Mouse (Mus musculus): Measurements from ENCODE around the gene Lrrc32.

Lrrc32 gene

DNA sequence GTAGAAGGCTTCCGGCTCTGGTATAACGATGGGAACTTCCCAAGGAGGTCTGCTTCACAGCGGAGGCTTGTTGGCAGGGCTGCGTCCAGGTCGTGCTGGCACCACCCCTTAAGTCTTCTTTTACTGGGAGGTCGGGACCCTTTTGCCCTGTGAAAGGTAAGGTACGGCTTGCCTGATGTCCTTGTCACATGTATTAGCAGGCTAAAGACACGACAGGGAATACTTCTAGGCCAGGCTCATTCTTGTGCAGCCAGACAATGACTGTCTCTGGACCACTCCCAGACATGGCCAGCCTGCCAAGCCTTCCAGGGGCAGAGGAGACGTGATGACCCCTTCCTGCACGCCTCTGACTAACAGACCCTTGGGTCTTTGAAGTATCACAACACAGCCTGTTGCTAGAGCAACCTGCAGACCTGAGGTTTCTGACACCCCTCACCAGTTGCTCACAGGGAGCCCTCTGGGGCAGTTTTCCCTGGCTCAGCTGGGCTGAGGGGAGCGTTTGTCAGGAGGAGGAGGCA, 54.8 kb downstream of the Lrrc32 start:
- DNase-seq (ENCODE audit: extremely low spot score, low spot score) = no peak

DNA sequence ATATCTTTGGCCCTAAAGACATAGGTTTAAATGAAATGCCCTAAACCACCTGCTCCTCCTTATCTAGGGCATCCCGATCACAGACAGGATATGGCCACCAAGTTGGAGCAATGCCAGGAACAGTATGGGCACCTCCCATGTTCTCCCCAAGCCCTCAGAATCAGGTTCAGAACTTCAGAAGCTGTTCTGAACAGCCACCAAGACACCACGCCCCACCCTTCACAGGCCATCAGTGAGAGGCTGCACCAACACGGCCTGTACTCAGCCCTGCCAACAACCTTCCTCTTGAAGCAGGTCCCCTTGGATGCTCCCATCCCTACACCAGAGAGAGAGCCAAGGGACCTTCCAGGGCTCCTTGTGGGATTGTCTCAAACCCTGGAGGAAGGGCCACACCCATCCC, 55.5 kb downstream of the Lrrc32 start:
- DNase-seq (ENCODE audit: extremely low spot score, low spot score) = no peak

DNA sequence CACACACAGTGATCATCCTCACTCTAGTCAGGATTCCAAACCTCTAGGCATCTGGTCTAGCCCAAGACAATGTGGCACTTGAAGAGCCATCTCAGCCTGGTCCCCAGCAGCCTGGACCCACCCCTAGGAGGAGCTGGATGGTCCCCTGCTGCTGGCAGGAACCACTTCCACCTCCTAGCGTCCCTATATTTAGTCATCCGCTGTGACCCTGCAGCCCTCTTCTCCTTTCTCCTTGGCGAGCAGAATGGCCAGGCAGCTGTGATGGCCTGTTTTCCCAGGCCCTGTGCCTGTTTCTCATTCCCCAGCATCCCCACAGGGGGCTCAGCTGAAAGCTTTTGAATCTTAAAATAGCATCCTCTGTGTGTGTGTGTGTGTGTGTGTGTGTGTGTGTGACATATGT, 59.8 kb downstream of the Lrrc32 start:
- DNase-seq (ENCODE audit: extremely low spot score, low spot score) = no peak

DNA sequence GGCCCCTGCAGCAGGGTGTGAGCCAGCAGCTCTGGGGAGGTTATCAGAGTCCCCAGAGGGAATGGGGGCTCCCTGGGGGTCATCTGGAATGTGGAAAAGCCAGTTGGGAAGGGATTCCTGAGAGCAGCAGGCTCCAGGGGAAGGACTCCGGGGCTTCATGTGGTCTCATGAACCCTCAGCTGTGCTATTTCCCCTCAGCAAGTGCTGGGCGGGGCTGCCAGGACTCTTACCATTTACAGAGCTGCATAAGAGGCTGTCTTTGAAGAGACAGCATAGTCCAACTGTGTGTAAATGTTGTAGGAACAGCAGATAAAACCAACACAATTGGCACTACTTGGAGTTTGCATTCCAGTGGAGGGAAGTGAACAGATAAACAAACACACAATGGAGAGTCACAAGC, 61.5 kb downstream of the Lrrc32 start:
- DNase-seq (ENCODE audit: extremely low spot score, low spot score) = no peak

DNA sequence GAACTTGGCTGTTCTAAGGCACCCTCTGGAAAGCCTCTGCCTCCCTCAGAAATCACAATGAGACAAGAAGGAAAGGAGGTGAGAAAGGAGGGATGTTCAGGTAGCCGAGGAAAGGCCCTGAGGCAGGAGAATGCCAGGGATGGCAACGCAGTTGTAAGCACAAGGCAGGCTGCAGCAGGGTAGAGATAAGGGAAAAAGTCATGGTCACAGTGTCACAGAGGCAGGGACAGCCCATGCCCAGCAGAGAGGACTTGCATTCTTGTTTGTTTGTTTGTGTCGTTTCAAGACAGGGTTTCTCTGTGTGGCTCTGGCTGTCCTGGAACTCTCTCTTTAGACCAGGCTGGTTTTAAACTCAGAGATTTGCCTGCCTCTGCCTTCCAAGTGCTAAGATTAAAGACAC, 62.0 kb downstream of the Lrrc32 start:
- DNase-seq (ENCODE audit: extremely low spot score, low spot score) = no peak

Data from neural tube, embryonic 10.5 days (tissue).